Mouse (Mus musculus) G1E (cell line): Measurements from ENCODE around the gene Tlk1. TPM values are rescaled to one million over a fixed set of nuclear protein-coding genes. Genes with fewer than 3 reads are reported as not detected.

Source experiments
- ATAC-seq: 2 replicates; pipeline ENCODE4 v1.8.0; 2016; ENCODE audit warnings: mild to moderate bottlenecking; ENCODE audit not compliant: insufficient number of reproducible peaks, poor library complexity, low FRiP score, severe bottlenecking; ENCODE audit errors: extremely low read depth
- DNase-seq: peaks from one replicate; pipeline ENCODE4 v3.0.0; 2012; ENCODE audit warnings: low spot score
- H3K27me3 ChIP-seq: 2 replicates; pipeline ENCODE4 v1.6.1; 2012; ENCODE audit warnings: mild to moderate bottlenecking, low read length, inconsistent platforms; ENCODE audit not compliant: insufficient read depth
- H3K36me3 ChIP-seq: replicated peaks from 2 replicates; pipeline ENCODE3; 2012; ENCODE audit warnings: mild to moderate bottlenecking, inconsistent platforms
- H3K4me1 ChIP-seq: 2 replicates; pipeline ENCODE4 v1.6.1; 2012; ENCODE audit warnings: low read depth, low read length, inconsistent platforms, mixed read lengths; ENCODE audit not compliant: insufficient read depth
- H3K4me3 ChIP-seq: 2 replicates; pipeline ENCODE4 v1.5.1; 2012; ENCODE audit warnings: low read depth, mild to moderate bottlenecking, inconsistent platforms, low read length, moderate library complexity, mixed read lengths
- H3K9me3 ChIP-seq: replicated peaks from 2 replicates; pipeline ENCODE4 v1.6.1; 2012; ENCODE audit warnings: inconsistent platforms
- CTCF ChIP-seq: IDR thresholded peaks from 2 replicates; pipeline ENCODE4 v1.5.1; 2012; ENCODE audit warnings: low read depth, low read length, inconsistent platforms, mixed read lengths
- GATA1 ChIP-seq: IDR thresholded peaks from 2 replicates; pipeline ENCODE4 v1.6.1; 2012; ENCODE audit warnings: borderline replicate concordance, low read length, inconsistent platforms, mixed read lengths
- GATA2 ChIP-seq: IDR thresholded peaks from 2 replicates; pipeline ENCODE4 v1.6.1; 2012; ENCODE audit warnings: low read depth, low read length, inconsistent platforms, borderline replicate concordance
- POLR2AphosphoS5 ChIP-seq: IDR thresholded peaks from 2 replicates; pipeline ENCODE4 v1.6.1; 2012; ENCODE audit warnings: low read depth, low read length, inconsistent platforms; ENCODE audit not compliant: insufficient replicate concordance
- TAL1 ChIP-seq: conservative IDR thresholded peaks from 2 replicates; pipeline ENCODE4 v1.6.1; 2012; ENCODE audit warnings: low read depth, low read length, inconsistent platforms, mixed read lengths
- polyA plus RNA-seq: library from polyadenylated mRNA; stranded (reverse); fragments of >175 nt; gene quantifications from 2 replicates; pipeline ENCODE4 v1.2.3, GENCODE M21; 2012
- total RNA-seq, 2 experiments: library from RNA; stranded (forward) in 1 of 2; stranded (reverse) in 1 of 2; fragments of 200-1000 nt in 1 of 2; fragments of >200 nt in 1 of 2; fragmentation: Nextera tagmentation in 1 of 2; gene quantifications; 2 replicates each; pipeline ENCODE4 v1.2.3; 2014 to 2017

Gene Tlk1
- total RNA-seq (2014; fragmentation: Nextera tagmentation) (132 and 165 TPM in 2 replicates), total RNA-seq (2017) (84.9 and 96.2 TPM in 2 replicates), polyA plus RNA-seq (29.3 and 35.1 TPM in 2 replicates)

- Histone ChIP-seq H3K4me1 (peaks cover 63% of the 10 kb centered on the region), H3K4me3 (peak within 1 kb of the TSS; percentile 89), H3K27me3 (no peaks in the 10 kb centered on the region), H3K9me3 (no peaks in the 10 kb centered on the region), H3K36me3 (peaks cover 2% of the 10 kb centered on the region)
- no peak for TF ChIP-seq GATA1
- no peak for TF ChIP-seq POLR2AphosphoS5
- TF ChIP-seq CTCF = no peak
- TF ChIP-seq GATA2 = no peak
- no peak for TF ChIP-seq TAL1
- DNase-seq = peak; percentile 93
- peak; percentile 11; the same call in 1 of the 2 replicates for ATAC-seq
These were observed at the start of gene Tlk1 for GRCm38 (mm10) chr2:70825371-70826051. TSS of gene Tlk1 (minus strand) at chr2:70825728.

GRCm38 (mm10) chr2:70875129-70875528 is 49.6 kb upstream of the Tlk1 start:
- peaks cover 62% of the 10 kb centered on the region for H3K4me1 ChIP-seq
- ATAC-seq = no peak
- H3K4me3 ChIP-seq = no peak overlapping the region
- TF ChIP-seq TAL1 (no peak), POLR2AphosphoS5 (no peak), GATA1 (no peak), CTCF (no peak), GATA2 (no peak)
- no peaks in the 10 kb centered on the region for H3K27me3 ChIP-seq
- no peak for DNase-seq
- no peaks in the 10 kb centered on the region for H3K36me3 ChIP-seq
- no peaks in the 10 kb centered on the region for H3K9me3 ChIP-seq

- H3K27me3 ChIP-seq = no peaks in the 10 kb centered on the region
- no peaks in the 10 kb centered on the region for H3K36me3 ChIP-seq
- TF ChIP-seq POLR2AphosphoS5 = no peak
- TF ChIP-seq GATA1 = no peak
- TF ChIP-seq CTCF = no peak
- TF ChIP-seq GATA2 = no peak
- TF ChIP-seq TAL1 = no peak
- 0 out of 2 replicates have a peak, but pooled peaks have one; percentile 15 for ATAC-seq
- H3K4me3 ChIP-seq = no peak overlapping the region
- no peaks in the 10 kb centered on the region for H3K9me3 ChIP-seq
- DNase-seq = no peak
- peaks cover 67% of the 10 kb centered on the region for H3K4me1 ChIP-seq
These were observed 47.6 kb upstream of the Tlk1 start for GRCm38 (mm10) chr2:70873168-70873567.

GRCm38 (mm10) chr2:70871466-70872022 is 46.0 kb upstream of the Tlk1 start:
- H3K27me3 ChIP-seq = no peaks in the 10 kb centered on the region
- peaks cover 56% of the 10 kb centered on the region for H3K4me1 ChIP-seq
- no peaks in the 10 kb centered on the region for H3K36me3 ChIP-seq
- TF ChIP-seq CTCF = no peak
- no peak for TF ChIP-seq GATA2
- TF ChIP-seq POLR2AphosphoS5 = no peak
- TF ChIP-seq TAL1 = no peak
- TF ChIP-seq GATA1 = no peak
- H3K4me3 ChIP-seq = no peak overlapping the region
- DNase-seq (no peak), ATAC-seq (no peak)
- no peaks in the 10 kb centered on the region for H3K9me3 ChIP-seq

GRCm38 (mm10) chr2:70870819-70871218 is 45.3 kb upstream of the Tlk1 start:
- no peaks in the 10 kb centered on the region for H3K27me3 ChIP-seq
- ATAC-seq = no peak
- TF ChIP-seq TAL1 (no peak), GATA2 (no peak)

GRCm38 (mm10) chr2:70869116-70869515 is 43.6 kb upstream of the Tlk1 start:
- H3K4me3 ChIP-seq = no peak overlapping the region
- ATAC-seq = no peak
- no peak for TF ChIP-seq CTCF
- TF ChIP-seq POLR2AphosphoS5 = no peak
- no peak for TF ChIP-seq GATA2
- no peak for TF ChIP-seq TAL1
- TF ChIP-seq GATA1 = no peak

More at GRCm38 (mm10) chr2:70870819-70871218, 45.3 kb upstream of the Tlk1 start:
- Histone ChIP-seq H3K4me1 (peaks cover 53% of the 10 kb centered on the region), H3K36me3 (no peaks in the 10 kb centered on the region), H3K4me3 (no peak overlapping the region), H3K9me3 (no peaks in the 10 kb centered on the region)
- no peak for DNase-seq

More at GRCm38 (mm10) chr2:70869116-70869515, 43.6 kb upstream of the Tlk1 start:
- no peaks in the 10 kb centered on the region for H3K27me3 ChIP-seq
- H3K4me1 ChIP-seq = peaks cover 41% of the 10 kb centered on the region
- no peak for DNase-seq
- no peaks in the 10 kb centered on the region for H3K36me3 ChIP-seq
- H3K9me3 ChIP-seq = no peaks in the 10 kb centered on the region
